Mouse (Mus musculus): ENCODE measurements around the gene Stxbp4.

DNA sequence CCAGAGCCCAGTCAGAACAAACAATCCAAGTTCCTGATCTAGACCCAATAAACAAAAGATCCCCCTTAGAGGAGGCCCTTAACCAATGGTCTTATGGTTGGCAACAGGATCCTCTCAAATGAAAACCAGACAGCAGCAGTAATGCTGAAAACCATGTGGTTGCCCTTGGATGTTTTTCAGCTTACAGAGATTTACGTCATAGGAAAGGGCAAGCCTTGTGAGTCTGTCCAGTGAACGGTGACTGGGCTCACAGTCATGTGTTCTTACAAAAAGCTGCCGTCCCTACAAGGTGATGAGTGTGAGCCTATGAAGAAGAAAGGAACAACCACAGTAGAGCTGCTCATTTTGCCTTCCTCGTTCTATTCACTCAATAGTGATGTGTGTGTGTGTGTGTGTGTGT is 22.8 kb upstream of the Stxbp4 start:
- no peak for TF ChIP-seq CTCF (IDR thresholded peaks at IDR 0.05; ENCODE audit: extremely low read depth, insufficient read length, insufficient replicate concordance, low read depth, low read length)
- no peak for TF ChIP-seq POLR2A (IDR thresholded peaks at IDR 0.05; ENCODE audit: low read depth, low read length)

All from small intestine, adult 2 months (tissue).